Mouse (Mus musculus) myocyte (in vitro differentiated cells): ENCODE results near the gene Phactr2. TPM values are rescaled to one million over a fixed set of nuclear protein-coding genes. Genes with fewer than 3 reads are reported as not detected.
"Not testable (repeated sequence)": the region's sequence is repeated elsewhere in the genome, so short reads cannot be mapped to it uniquely, and the experiment has no call there.

Experiments
- H3K27me3 ChIP-seq: one replicate; pipeline ENCODE4 v1.6.1; 2011; ENCODE audit not compliant: control insufficient read depth, insufficient read depth, insufficient read length
- H3K36me3 ChIP-seq: one replicate; pipeline ENCODE4 v1.6.1; 2011; ENCODE audit not compliant: control insufficient read depth, insufficient read depth
- H3K4me2 ChIP-seq: one replicate; pipeline ENCODE4 v1.6.1; 2011; ENCODE audit warnings: low read depth, control low read depth
- H3K4me3 ChIP-seq: one replicate; pipeline ENCODE4 v1.5.1; 2011; ENCODE audit warnings: mild to moderate bottlenecking, control low read depth, moderate library complexity
- H3K79me2 ChIP-seq: one replicate; pipeline ENCODE4 v1.6.1; 2011; ENCODE audit not compliant: control insufficient read depth, insufficient read depth
- H3ac ChIP-seq: one replicate; pipeline ENCODE4 v1.6.1; 2011; ENCODE audit not compliant: control insufficient read depth, insufficient read length
- CEBPB ChIP-seq: IDR thresholded peaks from 2 replicates; pipeline ENCODE4 v1.6.1; 2011; ENCODE audit warnings: mild to moderate bottlenecking, moderate library complexity; ENCODE audit not compliant: poor library complexity, insufficient read depth, severe bottlenecking
- E2F4 ChIP-seq: IDR thresholded peaks from one replicate; pipeline ENCODE4 v1.6.1; 2011; ENCODE audit warnings: mild to moderate bottlenecking, control low read depth, moderate library complexity; ENCODE audit not compliant: insufficient read depth
- MAX ChIP-seq: IDR thresholded peaks from one replicate; pipeline ENCODE4 v1.6.1; 2011; ENCODE audit warnings: low read depth, mild to moderate bottlenecking, control low read depth
- MYOD1 ChIP-seq, 3 experiments: IDR thresholded peaks; one replicate each; pipeline ENCODE4 v1.6.1; 2011; ENCODE audit warnings: control low read depth in 2 of 3, low read depth in 2 of 3, mild to moderate bottlenecking in 2 of 3, moderate library complexity in 1 of 3; ENCODE audit not compliant: insufficient read length in 2 of 3, control insufficient read depth in 1 of 3
- MYOG ChIP-seq, 3 experiments: IDR thresholded peaks; one replicate each; pipeline ENCODE4 v1.6.1; 2011; ENCODE audit warnings: control low read depth in 2 of 3, low read depth in 2 of 3, mild to moderate bottlenecking in 2 of 3; ENCODE audit not compliant: insufficient read length in 2 of 3, control insufficient read depth in 1 of 3, insufficient read depth in 1 of 3
- POLR2A ChIP-seq: IDR thresholded peaks from one replicate; pipeline ENCODE4 v1.6.1; 2011; ENCODE audit warnings: low read depth, mild to moderate bottlenecking, control low read depth, moderate library complexity; ENCODE audit not compliant: insufficient read length
- POLR2AphosphoS2 ChIP-seq: IDR thresholded peaks from one replicate; pipeline ENCODE4 v1.6.1; 2011; ENCODE audit warnings: low read depth, control low read depth; ENCODE audit not compliant: insufficient read length
- REST ChIP-seq: IDR thresholded peaks from one replicate; pipeline ENCODE4 v1.6.1; 2011; ENCODE audit warnings: mild to moderate bottlenecking, control low read depth, moderate library complexity; ENCODE audit not compliant: insufficient read depth, insufficient read length
- SRF ChIP-seq: IDR thresholded peaks from one replicate; pipeline ENCODE4 v1.6.1; 2011; ENCODE audit warnings: low read depth; ENCODE audit not compliant: control insufficient read depth, insufficient read length
- TCF12 ChIP-seq: IDR thresholded peaks from one replicate; pipeline ENCODE4 v1.6.1; 2011; ENCODE audit warnings: mild to moderate bottlenecking, control low read depth; ENCODE audit not compliant: poor library complexity, insufficient read depth, severe bottlenecking
- TCF3 ChIP-seq: IDR thresholded peaks from one replicate; pipeline ENCODE4 v1.6.1; 2011; ENCODE audit warnings: low read depth, control low read depth; ENCODE audit not compliant: insufficient read length
- USF1 ChIP-seq: IDR thresholded peaks from one replicate; pipeline ENCODE4 v1.6.1; 2011; ENCODE audit warnings: low read depth, mild to moderate bottlenecking, control low read depth, moderate library complexity
- polyA plus RNA-seq: library from polyadenylated mRNA; unstranded; fragments of >200 nt; fragmentation: generic; extraction: Trizol; gene quantifications from one replicate; pipeline ENCODE4 v1.2.1, GENCODE M21; 2012; ENCODE audit warnings: missing spikeins

The Phactr2 gene
- polyA plus RNA-seq, 1 experiment: not detected

GRCm38 (mm10) chr10:13485958-13486357 lies 11.7 kb upstream of the Phactr2 start:
- no peaks in the 10 kb centered on the region for H3K27me3 ChIP-seq
- no peak overlapping the region for H3ac ChIP-seq
- H3K36me3 ChIP-seq: no peaks in the 10 kb centered on the region
- no peak overlapping the region for H3K4me2 ChIP-seq
- no peak for TF ChIP-seq POLR2A
- no peak for TF ChIP-seq TCF3
- no peak for TF ChIP-seq MYOG (IDR thresholded peaks at IDR 0.05; ENCODE audit: control insufficient read depth in 1 of 3, insufficient read depth in 1 of 3, insufficient read length in 2 of 3, low read depth in 2 of 3)
- no peak for TF ChIP-seq TCF12
- TF ChIP-seq MAX: no peak
- no peak for TF ChIP-seq USF1
- TF ChIP-seq SRF: no peak
- no peak for TF ChIP-seq POLR2AphosphoS2
- no peaks in the 10 kb centered on the region for H3K79me2 ChIP-seq
- H3K4me3 ChIP-seq: no peak overlapping the region

DNA sequence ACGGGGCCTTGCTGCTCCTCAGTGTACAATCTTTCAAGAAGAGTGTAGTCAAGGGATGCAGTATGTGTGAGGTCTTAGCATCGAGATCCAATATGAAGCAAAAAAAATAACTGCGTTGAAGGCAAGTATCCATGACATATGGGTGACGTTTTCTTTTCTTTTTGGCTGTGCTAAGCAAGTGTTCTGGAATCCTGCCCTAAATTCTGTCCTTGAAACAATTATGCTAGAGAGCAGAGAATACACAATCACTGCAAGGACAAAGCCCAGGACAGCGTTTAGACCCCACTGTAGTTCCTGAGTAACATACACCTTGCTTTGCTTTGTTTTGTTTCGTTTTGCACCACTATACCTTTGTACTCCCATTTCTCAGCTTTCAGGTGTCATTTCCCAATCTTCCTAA lies 5.1 kb upstream of the Phactr2 start:
- Histone ChIP-seq H3K27me3 (peaks cover 22% of the 10 kb centered on the region), H3K79me2 (no peaks in the 10 kb centered on the region), H3ac (no peak overlapping the region), H3K4me2 (no peak overlapping the region), H3K4me3 (no peak overlapping the region), H3K36me3 (no peaks in the 10 kb centered on the region)
- no peak for TF ChIP-seq MYOG (IDR thresholded peaks at IDR 0.05; ENCODE audit: control insufficient read depth in 1 of 3, insufficient read depth in 1 of 3, insufficient read length in 2 of 3, low read depth in 2 of 3)

- no peak overlapping the region for H3ac ChIP-seq
- no peaks in the 10 kb centered on the region for H3K36me3 ChIP-seq
- no peak overlapping the region for H3K4me2 ChIP-seq
- H3K27me3 ChIP-seq: peaks cover 34% of the 10 kb centered on the region
- TF ChIP-seq E2F4 (no peak), POLR2A (no peak), REST (no peak), MYOD1 (IDR thresholded peaks at IDR 0.05; ENCODE audit: control insufficient read depth in 1 of 3, insufficient read length in 2 of 3, low read depth in 2 of 3) (no peak), MYOG (IDR thresholded peaks at IDR 0.05; ENCODE audit: control insufficient read depth in 1 of 3, insufficient read depth in 1 of 3, insufficient read length in 2 of 3, low read depth in 2 of 3) (no peak), POLR2AphosphoS2 (no peak), MAX (no peak), TCF3 (no peak), SRF (no peak)
- H3K4me3 ChIP-seq: no peak overlapping the region
- H3K79me2 ChIP-seq: no peaks in the 10 kb centered on the region
Measured at GRCm38 (mm10) chr10:13475121-13475520, 909 bp upstream of the Phactr2 start.

GRCm38 (mm10) chr10:13474568-13474955 lies 350 bp upstream of the Phactr2 start:
- Histone ChIP-seq H3K27me3 (peaks cover 34% of the 10 kb centered on the region), H3ac (no peak overlapping the region), H3K4me2 (no peak overlapping the region), H3K36me3 (no peaks in the 10 kb centered on the region), H3K4me3 (no peak overlapping the region), H3K79me2 (no peaks in the 10 kb centered on the region)
- no peak for TF ChIP-seq MYOD1 (IDR thresholded peaks at IDR 0.05; ENCODE audit: control insufficient read depth in 1 of 3, insufficient read length in 2 of 3, low read depth in 2 of 3)
- TF ChIP-seq TCF12: no peak

GRCm38 (mm10) chr10:13473287-13473832 lies 852 bp downstream of the Phactr2 start:
- H3K36me3 ChIP-seq: no peaks in the 10 kb centered on the region
- H3K4me2 ChIP-seq: no peak overlapping the region
- H3K27me3 ChIP-seq: peaks cover 34% of the 10 kb centered on the region
- no peaks in the 10 kb centered on the region for H3K79me2 ChIP-seq
- H3ac ChIP-seq: no peak overlapping the region
- no peak overlapping the region for H3K4me3 ChIP-seq
- TF ChIP-seq E2F4: no peak
- TF ChIP-seq REST: no peak
- TF ChIP-seq MYOD1 (IDR thresholded peaks at IDR 0.05; ENCODE audit: control insufficient read depth in 1 of 3, insufficient read length in 2 of 3, low read depth in 2 of 3): no peak
- TF ChIP-seq USF1: no peak
- TF ChIP-seq SRF: no peak
- TF ChIP-seq POLR2A: no peak
- TF ChIP-seq CEBPB: no peak
- TF ChIP-seq MYOG (IDR thresholded peaks at IDR 0.05; ENCODE audit: control insufficient read depth in 1 of 3, insufficient read depth in 1 of 3, insufficient read length in 2 of 3, low read depth in 2 of 3): no peak
- TF ChIP-seq TCF3: no peak
- no peak for TF ChIP-seq MAX
- no peak for TF ChIP-seq TCF12
- no peak for TF ChIP-seq POLR2AphosphoS2

DNA sequence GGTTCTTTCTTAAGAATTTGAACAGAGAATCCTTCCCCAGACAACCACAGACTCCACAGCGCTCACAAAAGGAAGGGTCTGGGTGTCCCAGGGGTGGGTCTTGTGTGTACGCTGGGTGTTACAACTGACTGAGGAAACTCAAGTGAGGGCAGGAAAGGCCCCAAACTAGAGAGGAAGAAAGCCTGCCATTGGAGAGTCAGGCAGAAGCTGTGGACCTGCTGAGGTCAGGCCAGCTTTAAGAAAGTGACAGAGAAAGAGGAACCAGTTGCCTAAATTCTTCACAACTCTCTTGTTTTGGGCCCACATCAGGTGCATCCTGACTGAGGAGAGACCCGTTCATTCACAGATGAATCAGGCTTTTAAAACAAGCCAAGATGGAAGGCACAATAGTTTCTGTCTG lies 4.0 kb downstream of the Phactr2 start:
- Histone ChIP-seq H3K79me2 (no peaks in the 10 kb centered on the region), H3K4me2 (no peak overlapping the region), H3K27me3 (peaks cover 22% of the 10 kb centered on the region), H3ac (no peak overlapping the region), H3K36me3 (no peaks in the 10 kb centered on the region), H3K4me3 (no peak overlapping the region)
- TF ChIP-seq MAX (no peak), CEBPB (no peak), TCF3 (no peak), E2F4 (no peak), MYOG (IDR thresholded peaks at IDR 0.05; ENCODE audit: control insufficient read depth in 1 of 3, insufficient read depth in 1 of 3, insufficient read length in 2 of 3, low read depth in 2 of 3) (no peak)

DNA sequence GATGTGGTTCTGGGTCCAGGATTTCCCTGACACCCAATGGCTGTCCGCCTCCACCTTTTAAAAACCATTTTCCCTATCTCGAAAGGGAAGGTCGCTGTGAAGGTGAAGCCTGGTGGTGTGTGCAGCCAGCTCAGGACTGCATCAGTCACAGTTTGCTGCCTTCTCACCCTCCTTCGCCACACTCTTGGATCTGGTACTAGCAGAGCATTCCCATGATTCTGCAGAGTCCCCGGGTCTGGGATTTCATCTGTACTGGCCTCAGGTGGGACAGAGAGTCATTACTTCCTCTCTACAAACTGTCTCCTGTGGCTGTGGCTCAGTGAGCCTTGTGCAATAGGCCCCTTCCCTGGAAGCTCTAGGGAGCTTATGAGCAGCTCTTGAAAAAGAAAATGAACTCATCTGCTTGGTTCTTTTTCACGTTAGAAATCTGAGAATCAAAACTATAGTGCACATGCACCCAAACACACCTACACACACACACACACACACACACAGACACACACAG lies 6.1 kb downstream of the Phactr2 start:
- H3K27me3 ChIP-seq, H3ac ChIP-seq, H3K79me2 ChIP-seq, H3K4me2 ChIP-seq, H3K36me3 ChIP-seq, H3K4me3 ChIP-seq: not testable (repeated sequence)
